Mouse (Mus musculus) embryonic facial prominence, embryonic 14.5 days (tissue): ENCODE data around the gene Caprin2. TPM values are rescaled to one million over a fixed set of nuclear protein-coding genes. Genes with fewer than 3 reads are reported as not detected.

ENCODE experiments used
- ATAC-seq: fragments of 200-750 bp; cut with Nextera tagmentation; 2 replicates; pipeline ENCODE4 v1.8.0; 2017; ENCODE audit warnings: low read depth, moderate number of reproducible peaks, moderate TSS enrichment
- DNase-seq: peaks from one replicate; pipeline ENCODE4 v3.0.0-alpha.2; 2015; ENCODE audit warnings: low spot score
- H3K27ac ChIP-seq: fragments of 300-500 bp; sonication (generic); replicated peaks from 2 replicates; pipeline ENCODE4 v1.5.1; 2014; ENCODE audit warnings: low read depth, mild to moderate bottlenecking, low read length, moderate library complexity
- H3K27me3 ChIP-seq: fragments of 300-500 bp; sonication (generic); replicated peaks from 2 replicates; pipeline ENCODE4 v1.6.1; 2014; ENCODE audit warnings: low read length; ENCODE audit not compliant: control insufficient read depth, insufficient read depth
- H3K36me3 ChIP-seq: fragments of 300-500 bp; sonication (generic); 2 replicates; pipeline ENCODE4 v1.6.1; 2014; ENCODE audit warnings: low read length, mixed read lengths; ENCODE audit not compliant: control insufficient read depth, insufficient read depth
- H3K4me1 ChIP-seq: fragments of 300-500 bp; sonication (generic); 2 replicates; pipeline ENCODE4 v1.6.1; 2014; ENCODE audit warnings: antibody characterized with exemption, low read length; ENCODE audit not compliant: control insufficient read depth, insufficient read depth
- H3K4me2 ChIP-seq: fragments of 300-500 bp; sonication (generic); 2 replicates; pipeline ENCODE4 v1.6.1; 2014; ENCODE audit warnings: low read depth, mild to moderate bottlenecking, low read length, moderate library complexity, mixed read lengths
- H3K4me3 ChIP-seq: fragments of 300-500 bp; sonication (generic); 2 replicates; pipeline ENCODE4 v1.5.1; 2014; ENCODE audit warnings: low read depth, mild to moderate bottlenecking, low read length
- H3K9ac ChIP-seq: fragments of 300-500 bp; sonication (generic); 2 replicates; pipeline ENCODE4 v1.6.1; 2014; ENCODE audit warnings: low read depth, mild to moderate bottlenecking, low read length, moderate library complexity, mixed read lengths
- H3K9me3 ChIP-seq: fragments of 300-500 bp; sonication (generic); 2 replicates; pipeline ENCODE4 v1.6.1; 2016; ENCODE audit warnings: low read length; ENCODE audit not compliant: control insufficient read depth
- WGBS: fragments of 180-500 bp; shearing (Covaris S2); extraction: QIAGEN DNeasy Blood & Tissue Kit; methylation state at CpG from one replicate; pipeline ENCODE4 v1.1.7; 2014; 5-methylcytosine and 5-hydroxymethylcytosine counted together
- polyA plus RNA-seq: library from polyadenylated mRNA; unstranded; fragments of >200 nt; fragmentation: Nextera tagmentation; extraction: Ambion mirVana; gene quantifications from 2 replicates; pipeline ENCODE4 v1.2.1, GENCODE M21; 2014

Caprin2 gene
- polyA plus RNA-seq, 1 experiment from 2014 or later, result 10.1 TPM

DNA sequence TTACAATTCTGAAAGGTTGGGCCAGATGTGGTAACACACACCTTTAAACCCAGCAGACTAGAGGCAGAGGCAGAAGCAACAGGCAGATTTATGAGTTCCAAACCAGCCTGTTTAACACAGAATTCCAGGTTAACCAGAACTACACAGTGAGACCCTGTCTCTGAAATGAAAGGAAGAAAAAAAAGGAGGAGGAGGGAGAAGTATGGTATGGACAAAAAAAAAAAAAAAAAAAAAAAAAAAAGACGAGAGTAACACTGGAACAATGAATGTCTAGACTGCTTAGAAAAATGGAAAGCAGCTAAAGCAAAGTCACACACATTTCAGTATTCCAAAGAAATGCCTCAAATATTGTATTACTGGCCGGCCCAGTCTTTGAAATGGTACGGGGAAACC lies 65.7 kb downstream of the Caprin2 start:
- Histone ChIP-seq H3K27ac (no peak overlapping the region), H3K9me3 (no peaks in the 10 kb centered on the region), H3K36me3 (no peaks in the 10 kb centered on the region), H3K27me3 (no peaks in the 10 kb centered on the region), H3K4me1 (peaks cover 6% of the 10 kb centered on the region; the same call in 1 of the 2 replicates), H3K4me2 (peak overlapping the region; percentile 92), H3K4me3 (peak overlapping the region; percentile 83), H3K9ac (peak overlapping the region; percentile 79)
- 2% methylated on average over 3 of the region's 3 CpGs for WGBS
- DNase-seq (no peak), ATAC-seq (no peak)

DNA sequence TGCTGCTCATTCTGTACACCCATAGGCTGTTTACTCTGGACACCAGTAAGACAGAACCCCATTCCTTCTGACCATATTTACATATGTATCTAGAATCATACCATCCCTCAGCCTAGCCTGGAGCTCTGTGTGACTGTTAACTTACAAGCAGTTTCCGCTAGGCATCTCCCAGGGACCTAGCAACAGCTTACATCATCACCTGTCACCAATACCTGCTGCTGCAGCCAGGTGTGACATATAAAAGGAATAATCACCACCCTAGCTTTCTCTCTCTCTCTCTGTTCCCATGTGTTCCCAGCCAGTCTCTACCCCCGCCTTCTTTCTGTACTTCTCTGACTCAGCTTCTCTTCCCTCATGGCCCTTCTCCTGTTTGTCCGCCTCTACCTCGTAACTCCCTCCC lies 69.9 kb downstream of the Caprin2 start:
- no peak for ATAC-seq
- H3K27me3 ChIP-seq, result no peaks in the 10 kb centered on the region
- H3K4me1 ChIP-seq, result peaks cover 6% of the 10 kb centered on the region; the same call in 1 of the 2 replicates
- DNase-seq, result no peak
- H3K27ac ChIP-seq, result no peak overlapping the region
- H3K4me2 ChIP-seq, result no peak overlapping the region
- H3K9ac ChIP-seq, result no peak overlapping the region
- WGBS, result 91% methylated on average over 4 of the region's 4 CpGs
- no peak overlapping the region for H3K4me3 ChIP-seq
- peaks cover 14% of the 10 kb centered on the region; the same call in 1 of the 2 replicates for H3K36me3 ChIP-seq
- no peaks in the 10 kb centered on the region for H3K9me3 ChIP-seq

DNA sequence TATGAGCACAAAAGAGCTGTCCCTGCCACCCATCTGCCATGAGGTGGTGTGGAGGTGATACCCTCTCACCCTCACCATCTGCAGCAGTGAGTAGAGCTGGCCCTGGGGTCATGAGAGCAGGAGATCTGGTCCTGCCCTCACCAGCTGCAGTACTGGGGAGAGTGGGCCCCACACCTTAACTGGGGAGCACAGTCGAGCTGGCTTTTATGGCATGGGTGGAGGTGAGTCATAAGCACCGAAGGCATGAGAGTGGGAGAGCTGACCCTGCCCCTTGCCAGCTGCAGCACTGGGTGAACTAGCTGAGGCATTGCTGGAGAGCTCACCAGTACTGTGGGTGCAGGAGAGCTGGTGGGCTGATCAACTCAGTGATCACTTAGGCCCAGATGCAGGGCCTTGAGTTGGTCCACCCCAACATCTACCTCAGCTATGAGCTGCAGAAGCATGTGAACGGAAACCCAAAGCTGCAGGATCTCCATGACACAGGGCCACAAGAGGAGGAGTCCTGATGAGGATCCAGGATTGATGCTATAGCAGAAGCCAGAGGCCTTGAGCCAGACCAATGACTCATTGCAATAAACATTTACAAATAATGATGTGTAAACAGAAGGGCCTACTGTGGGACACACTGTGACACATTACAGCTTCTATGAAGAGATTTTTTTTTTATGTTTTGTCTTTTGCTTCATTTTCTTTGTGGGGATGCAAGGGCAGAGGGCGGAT lies 77.3 kb downstream of the Caprin2 start:
- 89% methylated on average over 4 of the region's 4 CpGs for WGBS
- no peaks in the 10 kb centered on the region for H3K27me3 ChIP-seq
- ATAC-seq, result no peak
- H3K27ac ChIP-seq, result no peak overlapping the region
- H3K4me2 ChIP-seq, result no peak overlapping the region
- H3K9ac ChIP-seq, result no peak overlapping the region
- H3K36me3 ChIP-seq, result peaks cover 64% of the 10 kb centered on the region
- no peaks in the 10 kb centered on the region for H3K9me3 ChIP-seq
- no peak for DNase-seq
- H3K4me3 ChIP-seq, result no peak overlapping the region
- H3K4me1 ChIP-seq, result no peaks in the 10 kb centered on the region

DNA sequence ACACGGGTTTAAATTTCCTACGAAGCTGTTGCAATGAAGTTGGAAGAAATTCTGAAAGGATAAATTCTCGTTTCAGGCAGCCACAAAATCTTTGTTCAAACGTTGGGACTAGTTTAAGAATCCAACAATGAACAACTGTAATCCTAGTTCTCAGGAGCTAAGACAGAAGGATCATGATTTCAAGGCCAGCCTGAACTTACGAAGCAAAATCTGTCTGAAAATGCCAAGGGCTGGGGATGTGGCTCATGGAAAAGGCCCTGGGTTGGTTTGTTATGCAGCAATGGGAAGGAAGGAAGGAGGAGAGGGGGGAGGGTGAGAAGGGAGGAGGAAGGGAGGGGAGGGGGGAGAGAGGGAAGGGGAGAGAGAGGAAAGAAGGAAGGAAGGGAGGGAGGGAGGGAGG lies 79.3 kb downstream of the Caprin2 start:
- Histone ChIP-seq H3K9me3 (no peaks in the 10 kb centered on the region), H3K4me1 (no peaks in the 10 kb centered on the region), H3K4me3 (no peak overlapping the region), H3K27ac (no peak overlapping the region), H3K4me2 (no peak overlapping the region), H3K36me3 (peaks cover 74% of the 10 kb centered on the region), H3K9ac (no peak overlapping the region), H3K27me3 (no peaks in the 10 kb centered on the region)
- DNase-seq (no peak), ATAC-seq (no peak)
- 79% methylated on average over 5 of the region's 5 CpGs for WGBS

DNA sequence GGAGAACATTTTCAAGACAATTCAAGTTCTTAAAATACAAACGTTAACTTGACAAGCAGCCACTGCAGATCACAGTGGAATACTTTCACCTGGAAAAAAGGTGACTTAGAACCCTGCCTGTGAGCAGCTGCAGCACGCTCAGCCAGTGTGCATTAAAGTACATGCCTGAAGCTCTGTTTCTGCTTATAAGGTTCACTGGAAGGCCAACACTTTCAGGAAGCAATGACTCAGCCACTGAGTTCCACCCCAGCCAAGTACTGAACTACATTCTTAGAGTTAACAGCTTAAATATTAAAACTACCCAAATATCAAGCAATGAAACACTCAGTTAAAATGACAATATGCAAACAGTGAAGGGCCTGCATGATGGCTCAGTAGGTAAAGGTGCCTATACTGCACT lies 84.9 kb downstream of the Caprin2 start:
- H3K36me3 ChIP-seq, result peaks cover 69% of the 10 kb centered on the region
- no peak overlapping the region for H3K4me3 ChIP-seq
- no peaks in the 10 kb centered on the region for H3K4me1 ChIP-seq
- DNase-seq, result no peak
- H3K27me3 ChIP-seq, result no peaks in the 10 kb centered on the region
- 79% methylated on average over 2 of the region's 2 CpGs for WGBS
- no peak overlapping the region for H3K9ac ChIP-seq
- no peak overlapping the region for H3K27ac ChIP-seq
- no peaks in the 10 kb centered on the region for H3K9me3 ChIP-seq
- no peak for ATAC-seq
- no peak overlapping the region for H3K4me2 ChIP-seq

DNA sequence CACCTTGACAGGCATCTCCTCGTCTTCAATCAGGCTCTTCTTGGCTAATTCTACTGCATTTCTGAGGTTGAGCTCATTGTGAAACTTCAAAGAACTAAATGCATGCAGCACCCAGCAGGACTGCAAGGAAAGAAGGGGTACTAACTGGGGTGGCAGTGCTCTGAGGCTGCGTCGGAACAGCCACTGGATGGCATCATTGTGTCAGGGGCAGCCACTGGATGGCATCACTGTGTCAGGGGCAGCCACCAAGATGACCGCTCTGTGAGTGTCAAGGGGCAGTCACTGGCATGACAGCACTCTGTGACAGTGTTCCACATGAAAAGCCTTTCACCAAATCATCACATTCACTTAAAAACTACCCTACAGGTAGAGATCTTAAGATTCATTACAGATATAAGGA lies 96.3 kb downstream of the Caprin2 start:
- Histone ChIP-seq H3K27ac (no peak overlapping the region), H3K4me1 (no peaks in the 10 kb centered on the region), H3K36me3 (peaks cover 74% of the 10 kb centered on the region), H3K4me3 (no peak overlapping the region), H3K27me3 (no peaks in the 10 kb centered on the region), H3K9me3 (no peaks in the 10 kb centered on the region), H3K9ac (no peak overlapping the region), H3K4me2 (no peak overlapping the region)
- ATAC-seq (no peak), DNase-seq (no peak)
- 88% methylated on average over 4 of the region's 4 CpGs for WGBS

DNA sequence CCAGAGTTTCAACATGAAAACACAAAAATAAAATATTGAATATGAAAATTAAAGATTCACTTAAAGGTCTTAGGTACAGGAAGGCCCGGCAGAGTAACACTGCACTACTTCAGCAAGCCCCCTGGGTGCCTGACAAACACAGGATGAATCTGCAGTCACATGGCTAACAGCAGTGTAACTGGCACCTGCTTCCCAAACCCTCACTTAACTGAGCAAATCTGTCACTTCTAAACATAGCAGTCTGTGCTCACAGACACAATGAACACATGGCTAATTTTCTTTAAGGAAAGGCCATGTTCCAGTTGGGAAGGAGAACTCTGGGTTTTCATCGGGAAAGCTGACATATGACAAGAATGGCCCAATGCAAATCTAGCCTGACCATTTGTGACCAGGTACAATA lies 100.9 kb downstream of the Caprin2 start:
- no peak for ATAC-seq
- H3K36me3 ChIP-seq, result peaks cover 56% of the 10 kb centered on the region
- no peak overlapping the region for H3K4me2 ChIP-seq

More for the DNA sequence above, 100.9 kb downstream of the Caprin2 start:
- H3K9me3 ChIP-seq, result no peaks in the 10 kb centered on the region
- H3K4me1 ChIP-seq, result no peaks in the 10 kb centered on the region
- no peak overlapping the region for H3K9ac ChIP-seq
- 88% methylated on average over 2 of the region's 2 CpGs for WGBS
- no peaks in the 10 kb centered on the region for H3K27me3 ChIP-seq
- DNase-seq, result no peak
- H3K27ac ChIP-seq, result no peak overlapping the region
- no peak overlapping the region for H3K4me3 ChIP-seq

Other genes starting within 250 kb of the Caprin2 start
- 16.6 and 16.9 TPM in 2 replicates for gene Ipo8, start 64.8 kb downstream of the Caprin2 start, polyA plus RNA-seq
- gene Sinhcaf, start 50.2 kb upstream of the Caprin2 start, polyA plus RNA-seq, result 62.4 and 72.0 TPM in 2 replicates
- 4.8 and 5.7 TPM in 2 replicates for gene Dennd5b, start 205.4 kb upstream of the Caprin2 start, polyA plus RNA-seq
- not detected in 2 replicates for gene Gm10203, start 233.9 kb upstream of the Caprin2 start, polyA plus RNA-seq
- 11.1 and 12.3 TPM in 2 replicates for gene Etfbkmt, start 243.6 kb upstream of the Caprin2 start, polyA plus RNA-seq